Mouse (Mus musculus): ENCODE data around the gene Cdk5rap1.
A peak's percentile ranks its signal among the peaks of the same experiment; 100 is the strongest.
"Not testable (repeated sequence)": the region's sequence is repeated elsewhere in the genome, so short reads cannot be mapped to it uniquely, and the experiment has no call there.

The Cdk5rap1 gene

DNA sequence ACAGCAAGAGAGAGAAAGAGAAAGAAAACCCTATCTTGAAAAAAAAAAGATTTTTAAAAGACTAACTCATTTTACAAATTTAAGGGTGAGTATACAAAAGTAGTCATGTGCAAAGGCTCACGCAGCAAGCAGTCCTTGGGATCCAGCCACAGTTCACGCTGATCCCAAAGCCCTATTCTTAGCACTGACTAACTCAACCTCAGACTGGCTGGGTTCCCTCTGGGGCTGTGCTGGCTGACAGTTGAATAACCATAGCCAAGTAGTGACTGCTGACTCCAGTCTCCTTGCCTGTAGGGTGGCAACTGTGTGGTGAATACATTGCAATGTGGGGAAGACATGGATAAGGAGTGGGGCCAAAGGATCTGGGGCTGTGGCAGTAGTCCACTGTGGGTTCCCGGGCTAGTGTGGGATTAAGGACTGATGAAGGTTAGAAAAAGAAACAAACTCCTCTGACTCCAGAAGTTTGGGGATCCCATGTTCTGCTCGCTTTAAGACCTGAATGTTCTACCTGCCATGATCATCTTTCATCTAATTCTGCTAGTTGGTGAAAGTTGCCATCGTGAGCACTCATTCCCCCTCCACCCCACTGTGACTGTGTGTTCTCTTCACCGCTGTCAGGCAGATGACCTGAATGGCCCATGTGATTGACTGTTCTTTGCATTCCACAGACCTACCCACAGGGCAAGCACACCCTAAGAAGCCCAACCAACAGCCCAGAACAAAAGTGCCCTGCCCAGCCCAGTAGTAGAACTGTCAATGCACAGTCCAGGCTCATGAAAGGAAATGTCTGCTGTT is 2.2 kb upstream of the Cdk5rap1 start:
- no peak for DNase-seq (ENCODE audit: low spot score)

- peak; percentile 54 for DNase-seq (ENCODE audit: low spot score)
Observed at GRCm38 (mm10) chr2:154373961-154374632, 1.3 kb upstream of the Cdk5rap1 start.

DNA sequence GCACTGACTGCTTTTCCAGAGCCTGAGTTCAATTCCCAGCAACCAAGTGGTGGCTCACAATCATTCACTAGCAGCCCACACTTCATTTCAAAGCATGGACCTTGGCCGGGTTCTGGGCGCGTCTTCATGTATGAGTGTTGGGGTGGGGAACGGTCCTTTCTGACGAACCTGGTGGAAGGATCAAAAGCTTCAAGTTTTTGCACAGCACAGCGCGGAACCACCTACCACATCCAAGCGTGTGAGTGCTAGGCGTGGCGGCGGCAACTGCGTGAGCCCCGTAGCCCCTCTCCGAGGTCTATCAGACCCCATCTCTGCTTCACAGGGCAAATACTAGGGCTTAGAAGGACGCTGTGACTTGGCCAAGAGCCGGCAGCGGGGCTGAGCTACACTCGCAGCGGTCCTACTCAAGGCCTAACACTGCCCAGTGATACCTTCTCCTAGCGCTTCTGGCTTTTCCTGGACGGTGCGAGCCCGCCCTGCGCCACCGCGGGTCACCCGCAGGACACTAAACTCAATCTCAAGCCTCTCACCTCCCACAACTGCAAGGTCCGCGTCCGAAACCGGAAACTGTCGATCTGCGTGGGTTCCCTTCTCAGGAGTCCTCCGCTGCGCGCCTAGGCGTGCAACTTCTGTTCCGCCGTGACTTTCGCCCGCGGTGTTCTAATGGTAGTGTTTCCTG is 520 bp downstream of the Cdk5rap1 start:
- peak; percentile 87 for DNase-seq (ENCODE audit: low spot score)

DNA sequence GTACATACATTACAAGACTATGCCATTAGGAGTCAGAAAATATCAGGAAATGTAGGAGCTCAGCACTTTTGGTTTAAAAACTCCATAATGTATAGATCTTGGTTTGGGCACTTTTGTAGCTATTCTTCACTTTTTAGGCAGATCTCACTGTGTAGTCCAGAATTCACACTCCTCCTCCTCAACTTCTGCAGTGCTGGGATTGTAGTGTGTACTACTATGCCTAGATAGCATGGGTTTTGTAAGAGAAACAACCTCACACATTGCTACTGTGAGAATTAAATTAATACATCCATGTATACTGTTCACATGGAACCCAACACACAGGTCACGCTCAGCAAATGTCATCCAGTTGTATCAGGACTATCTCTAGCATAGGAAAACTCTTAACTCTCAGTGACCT is 5.3 kb downstream of the Cdk5rap1 start:
- no peak for DNase-seq (ENCODE audit: low spot score)

GRCm38 (mm10) chr2:154354000-154354425 is 18.8 kb downstream of the Cdk5rap1 start:
- DNase-seq (ENCODE audit: low spot score): not testable (repeated sequence)

- no peak for DNase-seq (ENCODE audit: low spot score)
Observed at GRCm38 (mm10) chr2:154348152-154348551, 24.7 kb downstream of the Cdk5rap1 start.

DNA sequence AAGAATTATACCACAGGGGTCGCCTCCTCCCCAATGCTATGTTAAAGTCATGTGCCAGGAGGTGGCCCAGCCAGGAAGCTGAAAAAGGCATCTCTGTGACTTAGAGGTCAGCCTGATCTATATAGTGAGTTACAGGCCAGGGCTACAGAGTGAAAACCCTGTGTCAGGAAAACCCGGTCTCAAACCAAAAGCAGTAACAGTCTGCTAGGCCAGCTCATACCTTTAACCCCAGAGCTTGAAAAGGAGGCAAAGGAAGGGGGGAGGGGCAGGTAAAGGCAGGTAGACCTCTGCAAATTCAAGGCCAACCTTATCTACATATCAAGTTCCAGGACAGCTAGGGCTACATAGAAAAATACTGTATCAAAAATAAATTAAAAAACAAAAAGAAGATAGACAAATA is 33.5 kb downstream of the Cdk5rap1 start:
- no peak for DNase-seq (ENCODE audit: low spot score)

DNA sequence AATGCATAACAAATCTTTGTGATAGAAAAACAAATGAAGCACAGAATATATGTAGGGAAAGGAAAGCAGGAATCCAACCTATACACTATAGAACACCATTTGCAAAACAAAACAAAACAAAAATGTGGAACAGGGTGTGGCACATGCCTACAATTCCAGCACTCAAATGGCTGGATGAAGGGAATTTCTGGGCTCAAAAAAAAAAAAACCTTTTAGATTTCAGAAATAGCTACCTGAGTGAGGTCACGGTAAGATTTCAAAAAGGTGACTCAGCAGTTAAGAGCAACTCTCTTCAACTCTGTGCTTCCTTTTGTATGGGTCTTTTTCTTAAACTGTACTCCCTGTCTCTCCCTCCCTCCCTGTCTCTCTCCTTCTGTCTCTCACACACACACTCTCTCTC is 34.6 kb downstream of the Cdk5rap1 start:
- no peak for DNase-seq (ENCODE audit: low spot score)

GRCm38 (mm10) chr2:154335572-154335971 is 37.2 kb downstream of the Cdk5rap1 start:
- DNase-seq (ENCODE audit: low spot score): no peak

GRCm38 (mm10) chr2:154326852-154327251 is 46.0 kb downstream of the Cdk5rap1 start:
- no peak for DNase-seq (ENCODE audit: low spot score)

GRCm38 (mm10) chr2:154313771-154314170 is 59.0 kb downstream of the Cdk5rap1 start:
- not testable (repeated sequence) for DNase-seq (ENCODE audit: low spot score)

DNA sequence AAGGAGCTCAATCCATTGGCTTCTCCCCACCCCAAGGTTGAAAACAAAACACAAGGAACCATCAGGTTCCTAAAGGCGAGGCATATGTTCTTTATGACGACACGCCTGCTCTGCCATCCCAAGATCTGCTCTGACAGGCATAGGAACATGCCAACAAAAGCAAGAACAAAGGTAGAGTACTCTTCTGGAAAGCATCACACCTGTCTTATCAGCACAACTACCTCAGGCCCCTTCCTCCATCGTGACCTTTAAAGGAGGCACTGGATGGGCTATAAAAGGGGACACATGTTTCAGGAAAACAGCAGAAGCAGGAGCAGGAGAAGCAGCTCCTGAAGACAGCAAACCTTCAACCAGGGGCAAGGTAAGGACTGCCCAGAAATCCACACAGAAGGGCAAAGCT is 65.9 kb downstream of the Cdk5rap1 start, which contains the start of gene Bpifb9b:
TSS of gene Bpifb9b (plus strand) at position 301 of the 400 bp plus-strand sequence.
- DNase-seq (ENCODE audit: low spot score): not testable (repeated sequence)

DNA sequence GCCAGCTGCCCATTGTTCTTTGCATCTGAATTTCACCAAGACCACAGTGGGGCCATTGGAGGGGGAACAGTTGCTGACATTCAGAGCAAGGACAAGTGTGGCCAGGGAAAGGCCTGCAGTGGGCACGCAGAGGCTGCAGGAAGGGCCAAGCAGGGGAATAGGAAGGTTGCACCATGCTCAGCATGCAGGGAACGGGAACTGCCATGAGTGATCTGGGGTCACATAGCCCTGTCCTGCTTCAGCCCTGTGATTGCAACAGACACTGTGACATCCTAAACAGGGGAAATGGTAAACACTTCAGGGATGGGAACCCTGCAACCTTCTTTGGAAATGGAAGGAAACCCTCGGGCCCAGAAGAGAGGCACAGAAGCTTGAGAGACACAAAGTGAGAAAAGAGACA is 68.2 kb downstream of the Cdk5rap1 start:
- not testable (repeated sequence) for DNase-seq (ENCODE audit: low spot score)

DNA sequence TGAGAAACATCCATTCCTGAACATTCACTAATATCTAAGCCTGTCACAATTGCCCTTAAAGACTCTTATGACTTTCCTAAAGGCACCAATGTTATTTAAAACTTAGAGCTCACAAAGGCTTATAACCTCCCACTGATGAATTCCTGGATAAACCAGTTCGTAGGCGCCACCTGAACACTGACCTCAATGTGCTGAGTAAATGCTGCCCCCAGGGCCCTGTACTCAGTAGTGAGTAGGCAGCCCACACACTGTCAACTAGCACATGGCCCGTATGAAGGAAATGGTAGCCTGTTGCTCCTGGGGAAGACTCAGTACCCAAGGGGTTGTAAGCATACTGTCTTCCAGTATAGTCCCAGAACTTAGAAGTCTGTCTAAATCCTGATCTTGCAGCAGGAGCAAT is 71.0 kb downstream of the Cdk5rap1 start:
- no peak for DNase-seq (ENCODE audit: low spot score)

GRCm38 (mm10) chr2:154300496-154300895 is 72.3 kb downstream of the Cdk5rap1 start:
- peak; percentile 72 for DNase-seq (ENCODE audit: low spot score)

- DNase-seq (ENCODE audit: low spot score): not testable (repeated sequence)
Observed at GRCm38 (mm10) chr2:154294746-154295145, 78.1 kb downstream of the Cdk5rap1 start.

DNA sequence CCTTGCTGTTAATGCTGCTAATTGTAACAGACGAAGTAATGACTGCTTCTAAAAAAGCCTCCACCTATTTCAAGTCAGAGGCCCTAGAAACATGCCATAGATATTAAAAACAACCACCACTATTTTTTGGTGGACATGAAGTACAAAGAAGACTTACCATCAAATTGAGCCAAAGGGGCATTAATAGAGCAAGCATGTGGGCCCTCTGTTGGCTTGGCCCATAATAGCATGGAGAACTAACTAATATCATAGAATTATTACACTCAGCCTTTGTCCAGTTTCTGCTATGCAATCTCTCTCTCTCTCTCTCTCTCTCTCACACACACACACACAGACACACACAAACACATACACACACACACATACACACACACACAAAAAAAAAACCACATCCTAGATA is 80.0 kb downstream of the Cdk5rap1 start:
- DNase-seq (ENCODE audit: low spot score): no peak

GRCm38 (mm10) chr2:154291866-154292265 is 80.9 kb downstream of the Cdk5rap1 start:
- peak; percentile 28 for DNase-seq (ENCODE audit: low spot score)

Measured in ovary, postnatal 36 days (tissue).